In genomic region chr7:81058712-81059154, GRCm38 (mm10) we compare ENCODE assay signal across 11 mouse cellular contexts. TPM values are rescaled to one million over a fixed set of nuclear protein-coding genes. Genes with fewer than 3 reads are reported as not detected.
DNase-seq lines count a peak whose midpoint lies in the region; ATAC-seq and TF ChIP-seq lines count a peak whose summit lies in the region.
"Had no signal": no experiment of that assay in that cellular context is flagged by ENCODE, and none has a peak within 500 bp of the region (broad histone marks: within the 10 kb centered on the region; RNA-seq: fewer than 3 reads in every experiment).

No protein-coding gene starts in this region.

- no peaks in the 10 kb centered on the region for H3K27me3 ChIP-seq in kidney, postnatal 0 days (ENCODE audit: insufficient read depth, low read length)
- H3K27me3 ChIP-seq in kidney, embryonic 14.5 days (ENCODE audit: control insufficient read depth, insufficient read depth, low read length): no peaks in the 10 kb centered on the region
- H3K27me3 ChIP-seq in heart, embryonic 15.5 days: no peaks in the 10 kb centered on the region
- no peaks in the 10 kb centered on the region for H3K27me3 ChIP-seq in liver, postnatal 0 days (ENCODE audit: insufficient read depth, low read length)
- H3K27me3 ChIP-seq: midbrain, embryonic 12.5 days had no signal

- peak; percentile 58 for DNase-seq in adrenal gland, adult 2 months
- no peak for DNase-seq in adrenal gland, postnatal 4 days (ENCODE audit: low spot score in 2 of 2)
- peak; percentile 25 for DNase-seq in kidney, postnatal 0 days (ENCODE audit: low spot score)
- DNase-seq in liver, postnatal 0 days: no peak
- no peak for DNase-seq in spleen, adult 18-20 months
- no peak for DNase-seq in cerebellum, postnatal 10 days
- DNase-seq: cerebellum, postnatal 25 days had no signal

- H3K9ac ChIP-seq in kidney, postnatal 0 days (ENCODE audit: low read depth, low read length): no peak overlapping the region
- H3K9ac ChIP-seq in kidney, embryonic 14.5 days (ENCODE audit: low read depth, low read length): no peak overlapping the region
- H3K9ac ChIP-seq in heart, embryonic 15.5 days: peak overlapping the region; percentile 66
- 0 out of 2 replicates have a peak overlapping the region, but pooled peaks have one; percentile 26 for H3K9ac ChIP-seq in liver, postnatal 0 days (replicated peaks)
- H3K9ac ChIP-seq: hindbrain, embryonic 12.5 days; midbrain, embryonic 12.5 days had no signal

- 26% methylated on average over 9 of the region's 9 CpGs for WGBS in kidney, postnatal 0 days
- WGBS in kidney, embryonic 14.5 days: 25% methylated on average over 9 of the region's 9 CpGs
- WGBS in heart, embryonic 15.5 days: 12% methylated on average over 9 of the region's 9 CpGs
- 25% methylated on average over 9 of the region's 9 CpGs for WGBS in liver, postnatal 0 days (ENCODE audit: insufficient replicate concordance)

- H3K4me1 ChIP-seq in kidney, postnatal 0 days (replicated peaks; ENCODE audit: insufficient read depth, low read length): peaks cover 13% of the 10 kb centered on the region
- H3K4me1 ChIP-seq in kidney, embryonic 14.5 days (ENCODE audit: control insufficient read depth, insufficient read depth, low read length): peaks cover 29% of the 10 kb centered on the region
- H3K4me1 ChIP-seq in heart, embryonic 15.5 days (replicated peaks): peaks cover 54% of the 10 kb centered on the region
- peaks cover 22% of the 10 kb centered on the region for H3K4me1 ChIP-seq in liver, postnatal 0 days (ENCODE audit: insufficient read depth)
- H3K4me1 ChIP-seq: midbrain, embryonic 12.5 days had no signal

- TF ChIP-seq CTCF in kidney, postnatal 0 days (IDR thresholded peaks at IDR 0.05; ENCODE audit: low read depth): no peak
- TF ChIP-seq CTCF in liver, postnatal 0 days (IDR thresholded peaks at IDR 0.05; ENCODE audit: low read depth): no peak

- H3K36me3 ChIP-seq in kidney, postnatal 0 days (ENCODE audit: insufficient read depth, low read length): no peaks in the 10 kb centered on the region
- no peaks in the 10 kb centered on the region for H3K36me3 ChIP-seq in kidney, embryonic 14.5 days (ENCODE audit: control insufficient read depth, insufficient read depth, low read length)
- peaks cover 6% of the 10 kb centered on the region; the same call in 1 of the 2 replicates for H3K36me3 ChIP-seq in heart, embryonic 15.5 days
- no peaks in the 10 kb centered on the region for H3K36me3 ChIP-seq in liver, postnatal 0 days (replicated peaks; ENCODE audit: insufficient read depth, low read length)
- H3K36me3 ChIP-seq: hindbrain, embryonic 12.5 days; midbrain, embryonic 12.5 days had no signal

- no peak overlapping the region for H3K27ac ChIP-seq in kidney, postnatal 0 days
- no peak overlapping the region for H3K27ac ChIP-seq in kidney, embryonic 14.5 days (ENCODE audit: low read depth, low read length)
- peak overlapping the region; percentile 95 for H3K27ac ChIP-seq in heart, embryonic 15.5 days
- 0 out of 2 replicates have a peak overlapping the region, but pooled peaks have one; percentile 1 for H3K27ac ChIP-seq in liver, postnatal 0 days (ENCODE audit: low read depth)
- H3K27ac ChIP-seq: hindbrain, embryonic 12.5 days; midbrain, embryonic 12.5 days had no signal

- H3K4me2 ChIP-seq in kidney, postnatal 0 days (ENCODE audit: low read length): no peak overlapping the region
- H3K4me2 ChIP-seq in kidney, embryonic 14.5 days (replicated peaks; ENCODE audit: low read depth, low read length): no peak overlapping the region
- H3K4me2 ChIP-seq in heart, embryonic 15.5 days: peak overlapping the region; percentile 64
- peak overlapping the region; percentile 63; the same call in 1 of the 2 replicates for H3K4me2 ChIP-seq in liver, postnatal 0 days (ENCODE audit: low read depth, low read length)
- H3K4me2 ChIP-seq: hindbrain, embryonic 12.5 days; midbrain, embryonic 12.5 days had no signal

- ATAC-seq in kidney, postnatal 0 days (replicated peaks; ENCODE audit: low FRiP score, low read depth): no peak
- no peak for ATAC-seq in kidney, embryonic 14.5 days (ENCODE audit: low FRiP score, low TSS enrichment)
- ATAC-seq in heart, embryonic 15.5 days (replicated peaks; ENCODE audit: insufficient number of reproducible peaks, insufficient read depth, low FRiP score, low read depth): no peak
- ATAC-seq in liver, postnatal 0 days: no peak

- H3K9me3 ChIP-seq in kidney, postnatal 0 days (replicated peaks; ENCODE audit: low read length): no peaks in the 10 kb centered on the region
- H3K9me3 ChIP-seq in kidney, embryonic 14.5 days (ENCODE audit: control insufficient read depth, low read length): no peaks in the 10 kb centered on the region
- H3K9me3 ChIP-seq in heart, embryonic 15.5 days (replicated peaks): no peaks in the 10 kb centered on the region
- no peaks in the 10 kb centered on the region for H3K9me3 ChIP-seq in liver, postnatal 0 days (ENCODE audit: low read length)
- H3K9me3 ChIP-seq: hindbrain, embryonic 12.5 days had no signal

- no peak overlapping the region for H3K4me3 ChIP-seq in kidney, postnatal 0 days (replicated peaks; ENCODE audit: low read depth, low read length)
- H3K4me3 ChIP-seq in kidney, embryonic 14.5 days (ENCODE audit: low read length): no peak overlapping the region
- peak overlapping the region; percentile 56 for H3K4me3 ChIP-seq in heart, embryonic 15.5 days
- no peak overlapping the region for H3K4me3 ChIP-seq in liver, postnatal 0 days (ENCODE audit: low read depth, low read length)
- H3K4me3 ChIP-seq: hindbrain, embryonic 12.5 days; midbrain, embryonic 12.5 days had no signal

- no peak for TF ChIP-seq EP300 in liver, postnatal 0 days (IDR thresholded peaks at IDR 0.05; ENCODE audit: low read depth)

RNA-seq across cellular contexts. Expression of gene Alpk3, which starts 1.3 kb away (rescaled TPM):
- total RNA-seq in adrenal gland, adult 2 months (2021): under 1 TPM; 0.17 to 0.24 TPM
- polyA plus RNA-seq in adrenal gland, adult 2 months (2012; rRNA removed): 0.03 TPM in 2 replicates
- 1 to 10 TPM; 2.0 to 4.7 TPM for total RNA-seq in adrenal gland, postnatal 4 days (2021)
- 0.18 and 0.22 TPM in 2 replicates for polyA plus RNA-seq in kidney, postnatal 0 days (2015; fragmentation: Nextera tagmentation; extraction: Ambion mirVana)
- 0.13 and 0.34 TPM in 2 replicates for polyA plus RNA-seq in kidney, embryonic 14.5 days (2014; fragmentation: Nextera tagmentation; extraction: Ambion mirVana)
- polyA plus RNA-seq in heart, embryonic 15.5 days (2015; fragmentation: Nextera tagmentation; extraction: Ambion mirVana): 17.9 and 18.2 TPM in 2 replicates
- 0.08 and 0.26 TPM in 2 replicates for polyA plus RNA-seq in liver, postnatal 0 days (2015; fragmentation: Nextera tagmentation; extraction: Ambion mirVana)

RNA-seq across cellular contexts. Expression of gene Slc28a1, which starts 55.9 kb away (rescaled TPM):
- under 1 TPM in 1 of 2 experiments, not detected in 1; 0.10 TPM for total RNA-seq in adrenal gland, adult 2 months (2021)
- 0.03 TPM in 1 of 2 replicates, not detected in the other for polyA plus RNA-seq in adrenal gland, adult 2 months (2012; rRNA removed)
- under 1 TPM; 0.56 TPM for total RNA-seq in adrenal gland, postnatal 4 days (2021)
- 1.1 and 1.3 TPM in 2 replicates for polyA plus RNA-seq in kidney, postnatal 0 days (2015; fragmentation: Nextera tagmentation; extraction: Ambion mirVana)
- polyA plus RNA-seq in kidney, embryonic 14.5 days (2014; fragmentation: Nextera tagmentation; extraction: Ambion mirVana): 0.41 TPM in 1 of 2 replicates, not detected in the other
- 0.09 and 0.14 TPM in 2 replicates for polyA plus RNA-seq in heart, embryonic 15.5 days (2015; fragmentation: Nextera tagmentation; extraction: Ambion mirVana)
- 0.09 and 0.11 TPM in 2 replicates for polyA plus RNA-seq in liver, postnatal 0 days (2015; fragmentation: Nextera tagmentation; extraction: Ambion mirVana)
- polyA plus RNA-seq: hindbrain, embryonic 12.5 days; midbrain, embryonic 12.5 days had no signal

Comparison
In these comparisons a context has a peak if more than half of its experiments do, and no peak if none do; other contexts are left out.
1. DNase-seq: peak in adrenal gland, adult 2 months (single experiment) and kidney, postnatal 0 days (single experiment); none in adrenal gland, postnatal 4 days (0 of 2), liver, postnatal 0 days (single experiment), spleen, adult 18-20 months (0 of 2) and cerebellum, postnatal 10 days (0 of 2).
2. H3K27ac ChIP-seq: peak in heart, embryonic 15.5 days (single experiment) and liver, postnatal 0 days (single experiment); none in kidney, postnatal 0 days (single experiment) and kidney, embryonic 14.5 days (single experiment).
3. H3K4me2 ChIP-seq: peak in heart, embryonic 15.5 days (single experiment) and liver, postnatal 0 days (single experiment); none in kidney, postnatal 0 days (single experiment) and kidney, embryonic 14.5 days (single experiment).
4. H3K9ac ChIP-seq: peak in heart, embryonic 15.5 days (single experiment) and liver, postnatal 0 days (single experiment); none in kidney, postnatal 0 days (single experiment) and kidney, embryonic 14.5 days (single experiment).
5. RNA of gene Alpk3, which starts 1.3 kb away (polyA plus RNA-seq): 17.9 to 18.2 TPM in heart, embryonic 15.5 days; 0.13 to 0.34 TPM in kidney, embryonic 14.5 days, 0.18 to 0.22 TPM in kidney, postnatal 0 days, 0.08 to 0.26 TPM in liver, postnatal 0 days and 0.03 TPM in adrenal gland, adult 2 months; every median in the first group is over 10 times any median in the second.